ENCODE assay signal across 8 mouse cellular contexts in the genomic region with DNA sequence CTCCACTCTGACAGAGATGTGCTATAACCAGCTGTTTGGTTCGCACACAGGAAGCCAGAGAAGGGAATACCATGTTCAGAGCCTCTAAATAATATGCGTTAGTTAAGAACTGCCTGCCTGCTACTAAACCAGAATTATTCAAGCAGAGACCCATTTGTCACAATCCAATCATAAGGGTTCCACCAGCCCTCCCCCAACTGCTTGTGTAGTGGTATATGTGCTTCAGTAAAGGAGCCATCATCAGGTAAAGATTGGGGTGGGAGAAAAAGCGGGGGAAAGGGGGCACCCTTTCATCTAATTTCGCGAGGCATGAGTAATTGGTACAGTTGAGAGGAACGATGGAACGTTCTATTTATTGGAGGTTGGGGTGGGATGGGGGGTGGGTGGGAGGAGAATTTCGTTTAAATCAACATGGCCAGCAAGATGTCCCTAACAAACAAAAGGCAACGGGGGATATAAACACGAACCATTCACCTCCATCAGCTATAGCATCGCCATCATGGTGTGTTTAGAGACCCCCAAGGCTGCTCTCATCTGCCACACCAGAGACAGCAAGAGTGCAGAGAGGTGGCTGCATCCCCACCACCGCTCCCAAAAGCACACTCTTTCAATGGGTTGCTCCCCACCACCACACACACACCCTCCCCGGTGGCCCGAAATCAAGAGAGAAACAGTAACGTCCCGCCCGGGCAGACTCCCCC. TPM values are rescaled to one million over a fixed set of nuclear protein-coding genes. Genes with fewer than 3 reads are reported as not detected.
DNase-seq lines count a peak whose midpoint lies in the region; ATAC-seq and TF ChIP-seq lines count a peak whose summit lies in the region.

No protein-coding gene starts in this region.

- 3% methylated on average over 17 of the region's 17 CpGs for WGBS in kidney, adult 2 months
- WGBS in hindbrain, postnatal 0 days, result 2% methylated on average over 17 of the region's 17 CpGs
- under 1% methylated on average over 17 of the region's 17 CpGs for WGBS in midbrain, postnatal 0 days

- no peak overlapping the region for H3K27ac ChIP-seq in kidney, adult 2 months (ENCODE audit: insufficient read depth, low read depth, low read length)
- H3K27ac ChIP-seq in hindbrain, postnatal 0 days, result peak overlapping the region; percentile 91
- peak overlapping the region; percentile 87 for H3K27ac ChIP-seq in midbrain, postnatal 0 days (ENCODE audit: low read depth, low read length)

- H3ac ChIP-seq in C2C12 (ENCODE audit: control insufficient read depth, insufficient read length, low read depth), result peak overlapping the region; percentile 54

- no peaks in the 10 kb centered on the region for H3K9me3 ChIP-seq in hindbrain, postnatal 0 days (ENCODE audit: low read length)
- no peaks in the 10 kb centered on the region for H3K9me3 ChIP-seq in midbrain, postnatal 0 days (ENCODE audit: low read length)

- no peak for TF ChIP-seq CTCF in kidney, adult 2 months (conservative IDR thresholded peaks at IDR 0.05; ENCODE audit: insufficient read depth, insufficient read length, low read depth, low read length)
- no peak for TF ChIP-seq CTCF in C2C12 (IDR thresholded peaks at IDR 0.05; ENCODE audit: control insufficient read depth, insufficient read depth, insufficient read length)
- TF ChIP-seq CTCF in brain, embryonic 14.5 days (IDR thresholded peaks at IDR 0.05; ENCODE audit: borderline replicate concordance, extremely low read depth, insufficient read depth, insufficient read length), result no peak
- TF ChIP-seq CTCF in hindbrain, postnatal 0 days (IDR thresholded peaks at IDR 0.05; ENCODE audit: low read depth), result no peak
- TF ChIP-seq CTCF in midbrain, postnatal 0 days (IDR thresholded peaks at IDR 0.05), result no peak

- peak overlapping the region; percentile 80 for H3K9ac ChIP-seq in hindbrain, postnatal 0 days (replicated peaks; ENCODE audit: low read length)
- H3K9ac ChIP-seq in midbrain, postnatal 0 days (replicated peaks; ENCODE audit: low read length, poor library complexity, severe bottlenecking), result peak overlapping the region; percentile 91

- peaks cover 56% of the 10 kb centered on the region for H3K79me2 ChIP-seq in C2C12 (ENCODE audit: control insufficient read depth, insufficient read depth)

- DNase-seq in kidney, adult 2 months, result no peak
- DNase-seq in kidney, postnatal 14 days, result no peak
- peak; percentile 55 for DNase-seq in brain, embryonic 14.5 days (ENCODE audit: low read depth)
- DNase-seq in hindbrain, postnatal 0 days (ENCODE audit: low spot score), result peak; percentile 28
- peak; percentile 33 for DNase-seq in midbrain, postnatal 0 days (ENCODE audit: low spot score)
- DNase-seq in gastrocnemius, postnatal 4 days (ENCODE audit: low spot score in 2 of 2), result no peak
- DNase-seq in adrenal gland, adult 18-20 months (ENCODE audit: low spot score in 2 of 2), result no peak

- H3K4me2 ChIP-seq in hindbrain, postnatal 0 days (ENCODE audit: low read depth, low read length), result peak overlapping the region; percentile 82
- peak overlapping the region; percentile 74 for H3K4me2 ChIP-seq in midbrain, postnatal 0 days (ENCODE audit: low read depth, low read length, poor library complexity, severe bottlenecking)

- no peak for TF ChIP-seq POLR2A in kidney, adult 2 months (IDR thresholded peaks at IDR 0.05; ENCODE audit: low read depth, low read length)
- TF ChIP-seq POLR2A in brain, embryonic 14.5 days (IDR thresholded peaks at IDR 0.05; ENCODE audit: borderline replicate concordance, extremely low read depth, insufficient read depth, insufficient read length, poor library complexity, severe bottlenecking), result no peak

- no peak; the same call in 1 of the 2 replicates for ATAC-seq in hindbrain, postnatal 0 days
- 0 out of 2 replicates have a peak, but pooled peaks have one; percentile 9 for ATAC-seq in midbrain, postnatal 0 days (ENCODE audit: low FRiP score)

- no peaks in the 10 kb centered on the region for H3K27me3 ChIP-seq in kidney, adult 2 months (replicated peaks; ENCODE audit: control insufficient read depth, insufficient read depth, low read length)
- H3K27me3 ChIP-seq in C2C12 (ENCODE audit: control insufficient read depth, insufficient read depth, insufficient read length), result no peaks in the 10 kb centered on the region
- H3K27me3 ChIP-seq in hindbrain, postnatal 0 days (ENCODE audit: insufficient read depth, low read length), result no peaks in the 10 kb centered on the region
- no peaks in the 10 kb centered on the region for H3K27me3 ChIP-seq in midbrain, postnatal 0 days (ENCODE audit: insufficient read depth, low read length)

- peak overlapping the region; percentile 79 for H3K4me3 ChIP-seq in kidney, adult 2 months (ENCODE audit: insufficient read depth, low read depth, low read length)
- peak overlapping the region; percentile 69 for H3K4me3 ChIP-seq in C2C12 (ENCODE audit: insufficient read depth, poor library complexity, severe bottlenecking)
- peak overlapping the region; percentile 98 for H3K4me3 ChIP-seq in hindbrain, postnatal 0 days (ENCODE audit: low read length)
- H3K4me3 ChIP-seq in midbrain, postnatal 0 days (ENCODE audit: low read depth, low read length), result peak overlapping the region; percentile 96

- H3K79me3 ChIP-seq in C2C12 (ENCODE audit: low read depth), result peaks cover 51% of the 10 kb centered on the region

- no peaks in the 10 kb centered on the region for H3K36me3 ChIP-seq in kidney, adult 2 months (ENCODE audit: control insufficient read depth, insufficient read depth, low read length)
- no peaks in the 10 kb centered on the region for H3K36me3 ChIP-seq in C2C12 (ENCODE audit: control insufficient read depth, insufficient read depth)
- no peaks in the 10 kb centered on the region for H3K36me3 ChIP-seq in hindbrain, postnatal 0 days (ENCODE audit: insufficient read depth, low read length)
- no peaks in the 10 kb centered on the region for H3K36me3 ChIP-seq in midbrain, postnatal 0 days (ENCODE audit: insufficient read depth, low read length)

- H3K4me1 ChIP-seq in kidney, adult 2 months (ENCODE audit: control insufficient read depth, insufficient read depth, low read length), result peaks cover 13% of the 10 kb centered on the region; the same call in 1 of the 2 replicates
- no peaks in the 10 kb centered on the region for H3K4me1 ChIP-seq in hindbrain, postnatal 0 days (ENCODE audit: insufficient read depth, low read length)
- H3K4me1 ChIP-seq in midbrain, postnatal 0 days (ENCODE audit: insufficient read depth, low read length), result no peaks in the 10 kb centered on the region

TF ChIP-seq in C2C12, 6 proteins besides CTCF, POLR2A, EP300 and RAD21:
- no peak for TF ChIP-seq USF1 (IDR thresholded peaks at IDR 0.05; ENCODE audit: low read depth)
- no peak for TF ChIP-seq CEBPB (IDR thresholded peaks at IDR 0.05; ENCODE audit: low read depth)
- no peak for TF ChIP-seq MAX (IDR thresholded peaks at IDR 0.05)
- no peak for TF ChIP-seq MYOD1 (IDR thresholded peaks at IDR 0.05; ENCODE audit: control insufficient read depth, insufficient read length, low read depth)
- TF ChIP-seq FOSL1 (IDR thresholded peaks at IDR 0.05; ENCODE audit: insufficient read depth, low read length, poor library complexity, severe bottlenecking), result no peak
- TF ChIP-seq MYOG (IDR thresholded peaks at IDR 0.05; ENCODE audit: control insufficient read depth, extremely low read depth, insufficient read length), result no peak

RNA-seq across cellular contexts. Expression of gene Pias1, which starts 8.1 kb away (rescaled TPM):
- 24.8 and 26.7 TPM in 2 replicates for polyA plus RNA-seq in kidney, adult 2 months (2012; rRNA removed)
- 5.2 TPM for polyA plus RNA-seq in C2C12 (2012; fragmentation: generic; extraction: Trizol)
- polyA plus RNA-seq in brain, embryonic 14.5 days (2012; rRNA removed), result 35.1 and 41.2 TPM in 2 replicates
- 30.5 and 37.2 TPM in 2 replicates for total RNA-seq in hindbrain, postnatal 0 days (2014; rRNA removed)
- 48.7 and 51.4 TPM in 2 replicates for polyA plus RNA-seq in hindbrain, postnatal 0 days (2015; fragmentation: Nextera tagmentation; extraction: Ambion mirVana)
- total RNA-seq in midbrain, postnatal 0 days (2014; rRNA removed), result 37.2 and 38.5 TPM in 2 replicates
- polyA plus RNA-seq in midbrain, postnatal 0 days (2015; fragmentation: Nextera tagmentation; extraction: Ambion mirVana), result 50.5 and 50.9 TPM in 2 replicates
- 10 to 100 TPM; 21.6 to 25.4 TPM for total RNA-seq in gastrocnemius, postnatal 4 days (2021)
- 10 to 100 TPM; 36.0 to 36.2 TPM for total RNA-seq in adrenal gland, adult 18-20 months (2021)

Comparison
In these comparisons a context has a peak if more than half of its experiments do, and no peak if none do; other contexts are left out.
1. DNase-seq: peak in brain, embryonic 14.5 days (single experiment), hindbrain, postnatal 0 days (single experiment) and midbrain, postnatal 0 days (single experiment); none in kidney, adult 2 months (single experiment), kidney, postnatal 14 days (single experiment), gastrocnemius, postnatal 4 days (0 of 2) and adrenal gland, adult 18-20 months (0 of 2).
2. Peak in every context shown above with its lines, with median percentiles within 50 percentile points of each other: H3K4me3 ChIP-seq.